Mouse (Mus musculus) midbrain, postnatal 0 days (tissue): ENCODE measurements at regions not wholly inside any gene's neighbourhood (a gene's known extent, or its start where the extent isn't known, plus 50 kb on each side); places are given as distances from the start of the nearest gene placed in this dataset.

ENCODE experiments used
- ATAC-seq: fragments of 200-750 bp; cut with Nextera tagmentation; 2 replicates; pipeline ENCODE4 v1.8.0; 2017; ENCODE audit warnings: moderate number of reproducible peaks, mild to moderate bottlenecking, moderate TSS enrichment, moderate library complexity; ENCODE audit not compliant: low FRiP score
- DNase-seq: peaks from one replicate; pipeline ENCODE4 v3.0.0-alpha.2; 2015; ENCODE audit warnings: low spot score
- H3K27ac ChIP-seq: fragments of 300-500 bp; sonication (generic); 2 replicates; pipeline ENCODE4 v1.5.1; 2014; ENCODE audit warnings: low read depth, mild to moderate bottlenecking, low read length, mixed read lengths
- H3K27me3 ChIP-seq: fragments of 300-500 bp; sonication (generic); 2 replicates; pipeline ENCODE4 v1.6.1; 2014; ENCODE audit warnings: low read length, control low read depth, mixed read lengths; ENCODE audit not compliant: insufficient read depth
- H3K36me3 ChIP-seq: fragments of 300-500 bp; sonication (generic); 2 replicates; pipeline ENCODE4 v1.6.1; 2014; ENCODE audit warnings: low read length, control low read depth, mixed read lengths; ENCODE audit not compliant: insufficient read depth
- H3K4me1 ChIP-seq: fragments of 300-500 bp; sonication (generic); 2 replicates; pipeline ENCODE4 v1.6.1; 2014; ENCODE audit warnings: mild to moderate bottlenecking, control low read depth, antibody characterized with exemption, low read length, mixed read lengths; ENCODE audit not compliant: insufficient read depth
- H3K4me2 ChIP-seq: fragments of 300-500 bp; sonication (generic); 2 replicates; pipeline ENCODE4 v1.6.1; 2014; ENCODE audit warnings: low read depth, mild to moderate bottlenecking, low read length, mixed read lengths; ENCODE audit not compliant: poor library complexity, severe bottlenecking
- H3K4me3 ChIP-seq: fragments of 300-500 bp; sonication (generic); 2 replicates; pipeline ENCODE4 v1.5.1; 2014; ENCODE audit warnings: low read depth, mild to moderate bottlenecking, low read length, moderate library complexity
- H3K9ac ChIP-seq: fragments of 300-500 bp; sonication (generic); replicated peaks from 2 replicates; pipeline ENCODE4 v1.6.1; 2014; ENCODE audit warnings: mild to moderate bottlenecking, low read length, moderate library complexity, mixed read lengths; ENCODE audit not compliant: poor library complexity, severe bottlenecking
- H3K9me3 ChIP-seq: fragments of 300-500 bp; sonication (generic); 2 replicates; pipeline ENCODE4 v1.6.1; 2016; ENCODE audit warnings: low read length, control low read depth
- CTCF ChIP-seq: IDR thresholded peaks from 2 replicates; pipeline ENCODE4 v1.5.1; 2016; ENCODE audit warnings: antibody characterized with exemption, mild to moderate bottlenecking
- WGBS: fragments of 180-500 bp; shearing (Covaris S2); extraction: QIAGEN DNeasy Blood & Tissue Kit; methylation state at CpG from one replicate; pipeline ENCODE4 v1.1.7; 2014; 5-methylcytosine and 5-hydroxymethylcytosine counted together

- Histone ChIP-seq H3K4me3 (no peak overlapping the region), H3K9ac (no peak overlapping the region), H3K36me3 (no peaks in the 10 kb centered on the region), H3K27ac (no peak overlapping the region), H3K27me3 (no peaks in the 10 kb centered on the region), H3K9me3 (no peaks in the 10 kb centered on the region), H3K4me2 (no peak overlapping the region), H3K4me1 (peaks cover 21% of the 10 kb centered on the region)
- TF ChIP-seq CTCF, result no peak
- 66% methylated on average over 8 of the region's 8 CpGs for WGBS
- ATAC-seq, result no peak
- no peak for DNase-seq
These were observed 76.4 kb downstream of the Ackr3 start for GRCm38 (mm10) chr1:90280227-90280626.

GRCm38 (mm10) chr1:90281255-90281654 is 77.5 kb downstream of the Ackr3 start:
- no peaks in the 10 kb centered on the region for H3K36me3 ChIP-seq
- TF ChIP-seq CTCF, result no peak
- H3K27me3 ChIP-seq, result no peaks in the 10 kb centered on the region
- no peak overlapping the region for H3K27ac ChIP-seq
- no peak overlapping the region for H3K4me2 ChIP-seq
- H3K9ac ChIP-seq, result no peak overlapping the region
- DNase-seq (no peak), ATAC-seq (no peak)
- peaks cover 21% of the 10 kb centered on the region for H3K4me1 ChIP-seq
- H3K9me3 ChIP-seq, result no peaks in the 10 kb centered on the region
- H3K4me3 ChIP-seq, result no peak overlapping the region
- 93% methylated on average over 1 of the region's 1 CpGs for WGBS

- Histone ChIP-seq H3K4me1 (peaks cover 21% of the 10 kb centered on the region), H3K27ac (no peak overlapping the region), H3K4me3 (no peak overlapping the region), H3K4me2 (no peak overlapping the region), H3K36me3 (no peaks in the 10 kb centered on the region), H3K9me3 (no peaks in the 10 kb centered on the region), H3K9ac (no peak overlapping the region), H3K27me3 (no peaks in the 10 kb centered on the region)
- WGBS, result 69% methylated on average over 6 of the region's 6 CpGs
- DNase-seq (no peak), ATAC-seq (no peak)
- no peak for TF ChIP-seq CTCF
These were observed 78.2 kb downstream of the Ackr3 start for GRCm38 (mm10) chr1:90281956-90282355.

GRCm38 (mm10) chr1:90282367-90282766 is 78.6 kb downstream of the Ackr3 start:
- ATAC-seq, result no peak
- Histone ChIP-seq H3K4me3 (no peak overlapping the region), H3K36me3 (no peaks in the 10 kb centered on the region), H3K9ac (no peak overlapping the region), H3K27ac (no peak overlapping the region), H3K4me1 (peaks cover 19% of the 10 kb centered on the region), H3K4me2 (no peak overlapping the region), H3K9me3 (no peaks in the 10 kb centered on the region), H3K27me3 (no peaks in the 10 kb centered on the region)
- no peak for TF ChIP-seq CTCF
- 84% methylated on average over 8 of the region's 8 CpGs for WGBS
- no peak for DNase-seq

GRCm38 (mm10) chr1:90283176-90283775 is 79.5 kb downstream of the Ackr3 start:
- 42% methylated on average over 11 of the region's 11 CpGs for WGBS
- H3K4me3 ChIP-seq, result no peak overlapping the region

GRCm38 (mm10) chr1:90283912-90284636 is 80.3 kb downstream of the Ackr3 start:
- Histone ChIP-seq H3K27ac (peak overlapping the region; percentile 62; the same call in 1 of the 2 replicates), H3K36me3 (no peaks in the 10 kb centered on the region), H3K4me1 (peaks cover 14% of the 10 kb centered on the region), H3K4me2 (no peak overlapping the region), H3K9me3 (no peaks in the 10 kb centered on the region), H3K9ac (no peak overlapping the region), H3K27me3 (no peaks in the 10 kb centered on the region), H3K4me3 (no peak overlapping the region)
- peak; percentile 64 for DNase-seq
- ATAC-seq, result no peak
- no peak for TF ChIP-seq CTCF
- WGBS, result 43% methylated on average over 6 of the region's 6 CpGs

More at GRCm38 (mm10) chr1:90283176-90283775, 79.5 kb downstream of the Ackr3 start:
- Histone ChIP-seq H3K27ac (0 out of 2 replicates have a peak overlapping the region, but pooled peaks have one; percentile 2), H3K36me3 (no peaks in the 10 kb centered on the region), H3K27me3 (no peaks in the 10 kb centered on the region), H3K4me2 (no peak overlapping the region), H3K9me3 (no peaks in the 10 kb centered on the region), H3K9ac (no peak overlapping the region), H3K4me1 (peaks cover 14% of the 10 kb centered on the region)
- no peak for TF ChIP-seq CTCF
- DNase-seq, result no peak
- ATAC-seq, result no peak
